Mouse (Mus musculus): ENCODE results near the gene Tmem223. TPM values are rescaled to one million over a fixed set of nuclear protein-coding genes. Genes with fewer than 3 reads are reported as not detected.

Gene Tmem223
- polyA plus RNA-seq, 1 experiment = 21.4 TPM

GRCm38 (mm10) chr19:8741243-8741869 is 29.4 kb upstream of the Tmem223 start, which contains the start of gene Stx5a:
Stx5a (plus strand) TSS chr19:8741413.
- Histone ChIP-seq H3K9ac (ENCODE audit: low read depth, poor library complexity, severe bottlenecking) (peak within 1 kb of the TSS; percentile 66), H3K36me3 (ENCODE audit: control insufficient read depth, insufficient read depth, low read length, poor library complexity, severe bottlenecking) (peaks cover 36% of the 10 kb centered on the region), H3K4me1 (ENCODE audit: control insufficient read depth, insufficient read depth, low read length) (no peaks in the 10 kb centered on the region), H3K27ac (ENCODE audit: insufficient read depth, low read length) (peak within 1 kb of the TSS; percentile 70), H3K27me3 (ENCODE audit: control insufficient read depth, insufficient read depth, low read length, poor library complexity, severe bottlenecking) (no peaks in the 10 kb centered on the region), H3K9me3 (replicated peaks; ENCODE audit: control insufficient read depth, insufficient read depth, low read length, poor library complexity, severe bottlenecking) (no peaks in the 10 kb centered on the region), H3K4me3 (ENCODE audit: low read depth, low read length) (peak within 1 kb of the TSS; percentile 87)
- TF ChIP-seq POLR2A (IDR thresholded peaks at IDR 0.05; ENCODE audit: insufficient read depth, low read length) (peak; percentile 30), CTCF (IDR thresholded peaks at IDR 0.05; ENCODE audit: low read depth, low read length) (no peak)

GRCm38 (mm10) chr19:8742176-8742575 is 28.6 kb upstream of the Tmem223 start:
- Histone ChIP-seq H3K9ac (ENCODE audit: low read depth, poor library complexity, severe bottlenecking) (peak overlapping the region; percentile 66), H3K27me3 (ENCODE audit: control insufficient read depth, insufficient read depth, low read length, poor library complexity, severe bottlenecking) (no peaks in the 10 kb centered on the region), H3K4me3 (ENCODE audit: low read depth, low read length) (peak overlapping the region; percentile 87), H3K27ac (ENCODE audit: insufficient read depth, low read length) (no peak overlapping the region), H3K4me1 (ENCODE audit: control insufficient read depth, insufficient read depth, low read length) (no peaks in the 10 kb centered on the region), H3K9me3 (replicated peaks; ENCODE audit: control insufficient read depth, insufficient read depth, low read length, poor library complexity, severe bottlenecking) (no peaks in the 10 kb centered on the region), H3K36me3 (ENCODE audit: control insufficient read depth, insufficient read depth, low read length, poor library complexity, severe bottlenecking) (peaks cover 37% of the 10 kb centered on the region)
- TF ChIP-seq EP300 (IDR thresholded peaks at IDR 0.05; ENCODE audit: insufficient read depth, low read depth, low read length) (no peak), POLR2A (IDR thresholded peaks at IDR 0.05; ENCODE audit: insufficient read depth, low read length) (no peak), CTCF (IDR thresholded peaks at IDR 0.05; ENCODE audit: low read depth, low read length) (no peak)

GRCm38 (mm10) chr19:8745382-8745781 is 25.4 kb upstream of the Tmem223 start:
- Histone ChIP-seq H3K4me3 (ENCODE audit: low read depth, low read length) (no peak overlapping the region), H3K9me3 (replicated peaks; ENCODE audit: control insufficient read depth, insufficient read depth, low read length, poor library complexity, severe bottlenecking) (no peaks in the 10 kb centered on the region), H3K4me1 (ENCODE audit: control insufficient read depth, insufficient read depth, low read length) (no peaks in the 10 kb centered on the region), H3K9ac (ENCODE audit: low read depth, poor library complexity, severe bottlenecking) (no peak overlapping the region), H3K27ac (ENCODE audit: insufficient read depth, low read length) (no peak overlapping the region), H3K27me3 (ENCODE audit: control insufficient read depth, insufficient read depth, low read length, poor library complexity, severe bottlenecking) (no peaks in the 10 kb centered on the region), H3K36me3 (ENCODE audit: control insufficient read depth, insufficient read depth, low read length, poor library complexity, severe bottlenecking) (peaks cover 29% of the 10 kb centered on the region)
- no peak for TF ChIP-seq POLR2A (IDR thresholded peaks at IDR 0.05; ENCODE audit: insufficient read depth, low read length)

DNA sequence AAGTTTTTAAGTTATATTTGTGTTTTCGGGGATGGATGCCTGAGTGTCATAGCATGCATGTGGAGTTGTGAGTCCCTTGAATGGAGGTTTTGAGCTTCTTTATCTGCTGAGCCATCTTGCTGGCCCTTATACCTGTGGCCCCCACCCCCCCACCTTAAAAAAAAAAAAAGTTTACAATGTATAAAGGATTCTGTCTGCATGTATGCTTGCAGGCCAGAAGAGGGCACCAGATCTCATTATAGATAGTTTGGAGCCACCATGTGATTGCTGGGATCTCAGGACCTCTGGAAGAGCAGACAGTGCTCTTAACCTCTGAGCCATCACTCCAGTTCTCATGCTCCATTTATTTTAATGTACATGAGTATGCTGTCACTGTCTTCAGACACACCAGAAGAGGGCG is 23.4 kb upstream of the Tmem223 start:
- Histone ChIP-seq H3K36me3 (ENCODE audit: control insufficient read depth, insufficient read depth, low read length, poor library complexity, severe bottlenecking) (peaks cover 32% of the 10 kb centered on the region), H3K27ac (ENCODE audit: insufficient read depth, low read length) (no peak overlapping the region), H3K4me3 (ENCODE audit: low read depth, low read length) (no peak overlapping the region), H3K9ac (ENCODE audit: low read depth, poor library complexity, severe bottlenecking) (no peak overlapping the region), H3K9me3 (replicated peaks; ENCODE audit: control insufficient read depth, insufficient read depth, low read length, poor library complexity, severe bottlenecking) (no peaks in the 10 kb centered on the region), H3K4me1 (ENCODE audit: control insufficient read depth, insufficient read depth, low read length) (no peaks in the 10 kb centered on the region), H3K27me3 (ENCODE audit: control insufficient read depth, insufficient read depth, low read length, poor library complexity, severe bottlenecking) (no peaks in the 10 kb centered on the region)
- TF ChIP-seq EP300 (IDR thresholded peaks at IDR 0.05; ENCODE audit: insufficient read depth, low read depth, low read length) (no peak), POLR2A (IDR thresholded peaks at IDR 0.05; ENCODE audit: insufficient read depth, low read length) (no peak), CTCF (IDR thresholded peaks at IDR 0.05; ENCODE audit: low read depth, low read length) (no peak)

DNA sequence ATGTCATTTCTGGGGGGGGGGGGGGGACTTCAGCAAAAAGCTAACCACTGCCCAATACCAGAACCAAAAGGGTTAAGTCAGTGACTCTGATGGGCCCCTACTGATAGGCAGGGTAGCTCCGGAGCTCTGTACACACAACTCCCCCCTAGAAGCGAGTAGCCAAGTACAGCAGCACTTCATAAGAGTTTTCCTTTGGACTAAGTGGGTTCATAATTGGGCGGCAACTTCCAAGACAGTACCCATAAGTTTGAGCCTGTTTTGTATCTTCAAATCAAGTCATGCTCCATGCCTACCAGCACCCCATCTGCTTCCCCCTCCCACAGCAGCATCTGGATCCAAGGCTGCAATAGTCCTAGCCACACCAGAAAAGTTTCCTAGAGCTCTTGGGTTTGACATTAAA is 15.1 kb upstream of the Tmem223 start:
- H3K4me3 ChIP-seq (ENCODE audit: low read depth, low read length) = no peak overlapping the region
- TF ChIP-seq EP300 (IDR thresholded peaks at IDR 0.05; ENCODE audit: insufficient read depth, low read depth, low read length) = no peak
- no peak for TF ChIP-seq POLR2A (IDR thresholded peaks at IDR 0.05; ENCODE audit: insufficient read depth, low read length)
- no peak for TF ChIP-seq CTCF (IDR thresholded peaks at IDR 0.05; ENCODE audit: low read depth, low read length)
- peaks cover 8% of the 10 kb centered on the region for H3K36me3 ChIP-seq (ENCODE audit: control insufficient read depth, insufficient read depth, low read length, poor library complexity, severe bottlenecking)

GRCm38 (mm10) chr19:8756635-8757387 is 14.0 kb upstream of the Tmem223 start, which contains the start of gene Nxf1:
Nxf1 (plus strand) TSS chr19:8757073.
- Histone ChIP-seq H3K27me3 (ENCODE audit: control insufficient read depth, insufficient read depth, low read length, poor library complexity, severe bottlenecking) (no peaks in the 10 kb centered on the region), H3K4me1 (ENCODE audit: control insufficient read depth, insufficient read depth, low read length) (no peaks in the 10 kb centered on the region), H3K36me3 (ENCODE audit: control insufficient read depth, insufficient read depth, low read length, poor library complexity, severe bottlenecking) (peaks cover 3% of the 10 kb centered on the region), H3K4me3 (ENCODE audit: low read depth, low read length) (peak within 1 kb of the TSS; percentile 89), H3K27ac (ENCODE audit: insufficient read depth, low read length) (peak within 1 kb of the TSS; percentile 42), H3K9ac (ENCODE audit: low read depth, poor library complexity, severe bottlenecking) (peak within 1 kb of the TSS; percentile 95), H3K9me3 (replicated peaks; ENCODE audit: control insufficient read depth, insufficient read depth, low read length, poor library complexity, severe bottlenecking) (no peaks in the 10 kb centered on the region)
- TF ChIP-seq CTCF (IDR thresholded peaks at IDR 0.05; ENCODE audit: low read depth, low read length) (no peak), POLR2A (IDR thresholded peaks at IDR 0.05; ENCODE audit: insufficient read depth, low read length) (peak; percentile 83), EP300 (IDR thresholded peaks at IDR 0.05; ENCODE audit: insufficient read depth, low read depth, low read length) (no peak)

More for the DNA sequence above, 15.1 kb upstream of the Tmem223 start:
- Histone ChIP-seq H3K27ac (ENCODE audit: insufficient read depth, low read length) (no peak overlapping the region), H3K9ac (ENCODE audit: low read depth, poor library complexity, severe bottlenecking) (peak overlapping the region; percentile 95), H3K9me3 (replicated peaks; ENCODE audit: control insufficient read depth, insufficient read depth, low read length, poor library complexity, severe bottlenecking) (no peaks in the 10 kb centered on the region), H3K4me1 (ENCODE audit: control insufficient read depth, insufficient read depth, low read length) (no peaks in the 10 kb centered on the region), H3K27me3 (ENCODE audit: control insufficient read depth, insufficient read depth, low read length, poor library complexity, severe bottlenecking) (no peaks in the 10 kb centered on the region)

All from ES-Bruce4 (cell line).